Mouse (Mus musculus): Measurements from ENCODE around the gene Spata13. TPM values are rescaled to one million over a fixed set of nuclear protein-coding genes. Genes with fewer than 3 reads are reported as not detected.

The Spata13 gene
- total and polyA plus RNA-seq, 2 experiments from 2014 or later = 13.9 to 50.9 TPM

- no peak overlapping the region for H3K4me3 ChIP-seq (ENCODE audit: low read depth, low read length)
- no peaks in the 10 kb centered on the region for H3K4me1 ChIP-seq (ENCODE audit: control insufficient read depth, insufficient read depth)
- H3K27me3 ChIP-seq (ENCODE audit: control insufficient read depth, insufficient read depth, low read length) = no peaks in the 10 kb centered on the region
- H3K4me2 ChIP-seq (ENCODE audit: low read depth, low read length) = no peak overlapping the region
- no peaks in the 10 kb centered on the region for H3K9me3 ChIP-seq (replicated peaks; ENCODE audit: control insufficient read depth, low read length)
- no peak for DNase-seq (ENCODE audit: low spot score)
- WGBS = 82% methylated on average over 7 of the region's 7 CpGs
- TF ChIP-seq CTCF (IDR thresholded peaks at IDR 0.05; ENCODE audit: low read depth) (no peak), EP300 (IDR thresholded peaks at IDR 0.05; ENCODE audit: low read depth) (no peak)
- no peak for ATAC-seq (ENCODE audit: insufficient read depth, low read depth)
- no peak overlapping the region for H3K9ac ChIP-seq (replicated peaks; ENCODE audit: low read depth, low read length)
- H3K27ac ChIP-seq (ENCODE audit: low read depth) = no peak overlapping the region
- no peaks in the 10 kb centered on the region for H3K36me3 ChIP-seq (replicated peaks; ENCODE audit: control insufficient read depth, insufficient read depth, low read length)
Measured at GRCm38 (mm10) chr14:60647885-60648284, 14.1 kb downstream of the Spata13 start.

GRCm38 (mm10) chr14:60648956-60649355 is 15.2 kb downstream of the Spata13 start:
- H3K9ac ChIP-seq (replicated peaks; ENCODE audit: low read depth, low read length) = no peak overlapping the region
- no peak overlapping the region for H3K4me2 ChIP-seq (ENCODE audit: low read depth, low read length)
- ATAC-seq (ENCODE audit: insufficient read depth, low read depth) (no peak), DNase-seq (ENCODE audit: low spot score) (no peak)
- H3K27ac ChIP-seq (ENCODE audit: low read depth) = no peak overlapping the region
- H3K36me3 ChIP-seq (replicated peaks; ENCODE audit: control insufficient read depth, insufficient read depth, low read length) = no peaks in the 10 kb centered on the region
- no peaks in the 10 kb centered on the region for H3K4me1 ChIP-seq (ENCODE audit: control insufficient read depth, insufficient read depth)
- H3K27me3 ChIP-seq (ENCODE audit: control insufficient read depth, insufficient read depth, low read length) = no peaks in the 10 kb centered on the region
- no peaks in the 10 kb centered on the region for H3K9me3 ChIP-seq (replicated peaks; ENCODE audit: control insufficient read depth, low read length)
- WGBS = 86% methylated on average over 1 of the region's 1 CpGs
- H3K4me3 ChIP-seq (ENCODE audit: low read depth, low read length) = no peak overlapping the region
- TF ChIP-seq CTCF (IDR thresholded peaks at IDR 0.05; ENCODE audit: low read depth) (no peak), EP300 (IDR thresholded peaks at IDR 0.05; ENCODE audit: low read depth) (no peak)

- ATAC-seq (ENCODE audit: insufficient read depth, low read depth) (no peak), DNase-seq (ENCODE audit: low spot score) (no peak)
- H3K4me1 ChIP-seq (ENCODE audit: control insufficient read depth, insufficient read depth) = no peaks in the 10 kb centered on the region
- no peak overlapping the region for H3K4me2 ChIP-seq (ENCODE audit: low read depth, low read length)
- TF ChIP-seq EP300 (IDR thresholded peaks at IDR 0.05; ENCODE audit: low read depth) = no peak
- no peak for TF ChIP-seq CTCF (IDR thresholded peaks at IDR 0.05; ENCODE audit: low read depth)
- H3K9me3 ChIP-seq (replicated peaks; ENCODE audit: control insufficient read depth, low read length) = no peaks in the 10 kb centered on the region
- no peaks in the 10 kb centered on the region for H3K27me3 ChIP-seq (ENCODE audit: control insufficient read depth, insufficient read depth, low read length)
- H3K36me3 ChIP-seq (replicated peaks; ENCODE audit: control insufficient read depth, insufficient read depth, low read length) = no peaks in the 10 kb centered on the region
- no peak overlapping the region for H3K27ac ChIP-seq (ENCODE audit: low read depth)
- H3K9ac ChIP-seq (replicated peaks; ENCODE audit: low read depth, low read length) = no peak overlapping the region
- H3K4me3 ChIP-seq (ENCODE audit: low read depth, low read length) = no peak overlapping the region
- WGBS = 75% methylated on average over 4 of the region's 4 CpGs
Measured at GRCm38 (mm10) chr14:60653184-60653583, 19.4 kb downstream of the Spata13 start.

GRCm38 (mm10) chr14:60653977-60654376 is 20.2 kb downstream of the Spata13 start:
- H3K27me3 ChIP-seq (ENCODE audit: control insufficient read depth, insufficient read depth, low read length) = no peaks in the 10 kb centered on the region
- H3K4me1 ChIP-seq (ENCODE audit: control insufficient read depth, insufficient read depth) = no peaks in the 10 kb centered on the region
- DNase-seq (ENCODE audit: low spot score) (no peak), ATAC-seq (ENCODE audit: insufficient read depth, low read depth) (no peak)
- H3K4me2 ChIP-seq (ENCODE audit: low read depth, low read length) = no peak overlapping the region
- no peak overlapping the region for H3K4me3 ChIP-seq (ENCODE audit: low read depth, low read length)
- WGBS = 55% methylated on average over 5 of the region's 5 CpGs
- no peak for TF ChIP-seq EP300 (IDR thresholded peaks at IDR 0.05; ENCODE audit: low read depth)
- no peak for TF ChIP-seq CTCF (IDR thresholded peaks at IDR 0.05; ENCODE audit: low read depth)
- no peaks in the 10 kb centered on the region for H3K9me3 ChIP-seq (replicated peaks; ENCODE audit: control insufficient read depth, low read length)
- H3K9ac ChIP-seq (replicated peaks; ENCODE audit: low read depth, low read length) = no peak overlapping the region
- no peaks in the 10 kb centered on the region for H3K36me3 ChIP-seq (replicated peaks; ENCODE audit: control insufficient read depth, insufficient read depth, low read length)
- H3K27ac ChIP-seq (ENCODE audit: low read depth) = no peak overlapping the region

GRCm38 (mm10) chr14:60654708-60655107 is 20.9 kb downstream of the Spata13 start:
- H3K27ac ChIP-seq (ENCODE audit: low read depth) = no peak overlapping the region
- DNase-seq (ENCODE audit: low spot score) (no peak), ATAC-seq (ENCODE audit: insufficient read depth, low read depth) (no peak)
- H3K4me3 ChIP-seq (ENCODE audit: low read depth, low read length) = no peak overlapping the region
- no peak for TF ChIP-seq EP300 (IDR thresholded peaks at IDR 0.05; ENCODE audit: low read depth)
- no peak for TF ChIP-seq CTCF (IDR thresholded peaks at IDR 0.05; ENCODE audit: low read depth)
- H3K27me3 ChIP-seq (ENCODE audit: control insufficient read depth, insufficient read depth, low read length) = no peaks in the 10 kb centered on the region
- H3K9me3 ChIP-seq (replicated peaks; ENCODE audit: control insufficient read depth, low read length) = no peaks in the 10 kb centered on the region
- no peaks in the 10 kb centered on the region for H3K36me3 ChIP-seq (replicated peaks; ENCODE audit: control insufficient read depth, insufficient read depth, low read length)
- H3K9ac ChIP-seq (replicated peaks; ENCODE audit: low read depth, low read length) = no peak overlapping the region
- H3K4me2 ChIP-seq (ENCODE audit: low read depth, low read length) = no peak overlapping the region
- 86% methylated on average over 11 of the region's 11 CpGs for WGBS
- H3K4me1 ChIP-seq (ENCODE audit: control insufficient read depth, insufficient read depth) = no peaks in the 10 kb centered on the region

DNA sequence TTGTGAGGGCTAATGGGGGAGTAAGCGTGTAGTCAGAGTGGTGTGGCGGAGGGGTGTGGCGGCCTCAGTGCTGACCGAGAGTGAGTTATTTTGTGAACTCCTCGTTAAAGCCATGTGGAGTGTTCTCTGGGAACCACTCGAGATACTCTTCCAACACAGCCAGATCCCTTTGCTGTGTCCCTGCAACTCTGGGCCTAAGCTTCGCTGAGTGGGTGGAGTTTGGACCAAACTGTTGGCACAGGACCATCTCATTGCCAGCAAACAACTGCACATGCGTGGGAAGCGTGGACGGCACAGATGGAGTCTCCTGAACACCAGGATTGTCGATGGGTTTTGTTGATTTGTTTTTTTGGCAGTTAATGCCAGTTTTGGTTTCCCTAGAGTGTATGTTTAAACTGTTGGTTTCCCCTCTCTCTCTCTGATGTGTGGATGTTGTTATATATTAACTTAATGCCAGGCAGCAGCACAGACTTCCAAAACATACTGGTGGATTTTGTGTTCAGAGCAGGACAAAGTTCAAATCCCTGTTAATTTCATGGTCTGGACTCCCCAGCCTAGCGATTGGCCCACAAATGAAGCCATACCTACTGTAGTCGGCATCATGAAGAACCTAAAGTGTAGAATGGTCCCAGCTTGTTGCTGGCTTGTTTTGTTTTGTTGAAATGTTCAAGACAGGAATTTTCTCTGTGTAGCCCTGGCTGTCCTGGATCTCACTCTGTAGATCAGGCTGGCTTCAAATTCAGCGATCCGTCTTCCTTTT is 22.3 kb downstream of the Spata13 start:
- Histone ChIP-seq H3K9ac (replicated peaks; ENCODE audit: low read depth, low read length) (no peak overlapping the region), H3K27ac (ENCODE audit: low read depth) (no peak overlapping the region), H3K4me2 (ENCODE audit: low read depth, low read length) (no peak overlapping the region), H3K9me3 (replicated peaks; ENCODE audit: control insufficient read depth, low read length) (no peaks in the 10 kb centered on the region), H3K4me1 (ENCODE audit: control insufficient read depth, insufficient read depth) (no peaks in the 10 kb centered on the region), H3K27me3 (ENCODE audit: control insufficient read depth, insufficient read depth, low read length) (no peaks in the 10 kb centered on the region), H3K36me3 (replicated peaks; ENCODE audit: control insufficient read depth, insufficient read depth, low read length) (no peaks in the 10 kb centered on the region), H3K4me3 (ENCODE audit: low read depth, low read length) (no peak overlapping the region)
- WGBS = 54% methylated on average over 15 of the region's 15 CpGs
- DNase-seq (ENCODE audit: low spot score) = peak; percentile 64
- TF ChIP-seq CTCF (IDR thresholded peaks at IDR 0.05; ENCODE audit: low read depth) (no peak), EP300 (IDR thresholded peaks at IDR 0.05; ENCODE audit: low read depth) (no peak)
- peak; percentile 77 for ATAC-seq (ENCODE audit: insufficient read depth, low read depth)

All from heart, postnatal 0 days (tissue).